Mouse (Mus musculus) MEL (cell line): Measurements from ENCODE around the gene Nt5c2. TPM values are rescaled to one million over a fixed set of nuclear protein-coding genes. Genes with fewer than 3 reads are reported as not detected.

Source experiments
- DNase-seq: peaks from one replicate; pipeline ENCODE4 v3.0.0; 2011; ENCODE audit warnings: low read depth, low spot score
- H3K27ac ChIP-seq: 2 replicates; pipeline ENCODE4 v1.5.1; 2012; ENCODE audit warnings: low read depth, mild to moderate bottlenecking, control low read depth, low read length, moderate library complexity; ENCODE audit not compliant: control insufficient read depth
- H3K27me3 ChIP-seq, 2 experiments: fragments of 150-350 bp in 1 of 2; sonication (generic) in 1 of 2; 2 replicates each; pipeline ENCODE4 v1.6.1; 2012; ENCODE audit warnings: low read length in 2 of 2, mild to moderate bottlenecking in 2 of 2, improper control_type of control experiment in 1 of 2, moderate library complexity in 1 of 2; ENCODE audit not compliant: insufficient read depth in 2 of 2, control insufficient read depth in 1 of 2
- H3K36me3 ChIP-seq, 2 experiments: 2 replicates each; pipeline ENCODE4 v1.6.1; 2012 to 2014; ENCODE audit warnings: low read length in 2 of 2, improper control_type of control experiment in 1 of 2, inconsistent platforms in 1 of 2, mild to moderate bottlenecking in 1 of 2; ENCODE audit not compliant: insufficient read depth in 2 of 2, control insufficient read depth in 1 of 2
- H3K4me1 ChIP-seq, 2 experiments: fragments of 150-350 bp in 1 of 2; sonication (generic) in 1 of 2; 2 replicates each; pipeline ENCODE4 v1.6.1; 2012; ENCODE audit warnings: low read length in 2 of 2, improper control_type of control experiment in 1 of 2, mild to moderate bottlenecking in 1 of 2; ENCODE audit not compliant: insufficient read depth in 2 of 2, control insufficient read depth in 1 of 2
- H3K4me3 ChIP-seq, 2 experiments: fragments of 150-350 bp in 1 of 2; sonication (generic) in 1 of 2; 2 replicates each; pipeline ENCODE4 v1.5.1; 2012; ENCODE audit warnings: low read depth in 2 of 2, low read length in 2 of 2, mild to moderate bottlenecking in 2 of 2, moderate library complexity in 2 of 2, control low read depth in 1 of 2, improper control_type of control experiment in 1 of 2; ENCODE audit not compliant: control insufficient read depth in 1 of 2, insufficient read depth in 1 of 2
- H3K79me2 ChIP-seq: 2 replicates; pipeline ENCODE4 v1.6.1; 2012; ENCODE audit warnings: mild to moderate bottlenecking, low read length, moderate library complexity; ENCODE audit not compliant: control insufficient read depth, poor library complexity, insufficient read depth
- H3K9ac ChIP-seq: 2 replicates; pipeline ENCODE4 v1.6.1; 2012; ENCODE audit warnings: low read depth, mild to moderate bottlenecking, control low read depth, low read length, moderate library complexity; ENCODE audit not compliant: control insufficient read depth, poor library complexity, severe bottlenecking
- H3K9me3 ChIP-seq: fragments of 150-350 bp; sonication (generic); replicated peaks from 2 replicates; pipeline ENCODE4 v1.6.1; 2012; ENCODE audit warnings: mild to moderate bottlenecking, low read length, improper control_type of control experiment, moderate library complexity; ENCODE audit not compliant: insufficient read depth
- BHLHE40 ChIP-seq: IDR thresholded peaks from 2 replicates; pipeline ENCODE4 v1.6.1; 2012; ENCODE audit warnings: low read depth, mild to moderate bottlenecking, inconsistent platforms, low read length, improper control_type of control experiment, borderline replicate concordance
- CHD1 ChIP-seq: IDR thresholded peaks from 2 replicates; pipeline ENCODE4 v1.6.1; 2012; ENCODE audit warnings: low read depth, mild to moderate bottlenecking, inconsistent platforms, low read length, improper control_type of control experiment
- CHD2 ChIP-seq: IDR thresholded peaks from 2 replicates; pipeline ENCODE4 v1.6.1; 2011; ENCODE audit warnings: low read length, improper control_type of control experiment
- CTCF ChIP-seq, 3 experiments: IDR thresholded peaks in 2 of 3; conservative IDR thresholded peaks in 1 of 3; 2 replicates each; pipeline ENCODE4 v1.5.1; 2011 to 2012; ENCODE audit warnings: low read length in 3 of 3, low read depth in 2 of 3, mild to moderate bottlenecking in 2 of 3, improper control_type of control experiment in 1 of 3, inconsistent platforms in 1 of 3, mixed read lengths in 1 of 3, moderate library complexity in 1 of 3; ENCODE audit not compliant: control insufficient read depth in 1 of 3, insufficient read depth in 1 of 3, poor library complexity in 1 of 3, severe bottlenecking in 1 of 3
- E2F4 ChIP-seq: IDR thresholded peaks from 2 replicates; pipeline ENCODE4 v1.6.1; 2011; ENCODE audit warnings: low read depth, low read length, improper control_type of control experiment, borderline replicate concordance
- ELF1 ChIP-seq: IDR thresholded peaks from 2 replicates; pipeline ENCODE4 v1.6.1; 2014; ENCODE audit warnings: low read depth, mild to moderate bottlenecking, inconsistent platforms, low read length, improper control_type of control experiment, moderate library complexity
- EP300 ChIP-seq, 2 experiments: IDR thresholded peaks; 2 replicates each; pipeline ENCODE4 v1.6.1; 2011; ENCODE audit warnings: improper control_type of control experiment in 2 of 2, low read length in 2 of 2, low read depth in 1 of 2, mild to moderate bottlenecking in 1 of 2
- ETS1 ChIP-seq: IDR thresholded peaks from 2 replicates; pipeline ENCODE4 v1.6.1; 2012; ENCODE audit warnings: low read depth, mild to moderate bottlenecking, inconsistent platforms, low read length, improper control_type of control experiment, moderate library complexity
- GABPA ChIP-seq: IDR thresholded peaks from 2 replicates; pipeline ENCODE4 v1.6.1; 2012; ENCODE audit warnings: low read depth, mild to moderate bottlenecking, inconsistent platforms, low read length, improper control_type of control experiment, moderate library complexity
- GATA1 ChIP-seq: IDR thresholded peaks from 2 replicates; pipeline ENCODE4 v1.6.1; 2011; ENCODE audit warnings: low read depth, low read length, improper control_type of control experiment
- JUND ChIP-seq: IDR thresholded peaks from 2 replicates; pipeline ENCODE4 v1.6.1; 2011; ENCODE audit warnings: low read depth, mild to moderate bottlenecking, improper control_type of control experiment, low read length
- KAT2A ChIP-seq: conservative IDR thresholded peaks from 2 replicates; pipeline ENCODE4 v1.6.1; 2012; ENCODE audit warnings: low read depth, low read length, improper control_type of control experiment, inconsistent platforms
- MAFK ChIP-seq: IDR thresholded peaks from 2 replicates; pipeline ENCODE4 v1.6.1; 2011; ENCODE audit warnings: low read depth, mild to moderate bottlenecking, low read length, improper control_type of control experiment, borderline replicate concordance
- MAX ChIP-seq: IDR thresholded peaks from 2 replicates; pipeline ENCODE4 v1.6.1; 2011; ENCODE audit warnings: low read length, improper control_type of control experiment
- MAZ ChIP-seq: IDR thresholded peaks from 2 replicates; pipeline ENCODE4 v1.6.1; 2012; ENCODE audit warnings: low read depth, mild to moderate bottlenecking, inconsistent platforms, low read length, improper control_type of control experiment
- MEF2A ChIP-seq: IDR thresholded peaks from 2 replicates; pipeline ENCODE4 v1.6.1; 2014; ENCODE audit warnings: low read depth, mild to moderate bottlenecking, inconsistent platforms, low read length, improper control_type of control experiment; ENCODE audit not compliant: poor library complexity, insufficient replicate concordance, severe bottlenecking; ENCODE audit errors: extremely low read depth
- MXI1 ChIP-seq: IDR thresholded peaks from 2 replicates; pipeline ENCODE4 v1.6.1; 2011; ENCODE audit warnings: mild to moderate bottlenecking, low read depth, low read length, improper control_type of control experiment
- MYB ChIP-seq: IDR thresholded peaks from 2 replicates; pipeline ENCODE4 v1.6.1; 2011; ENCODE audit warnings: mild to moderate bottlenecking, low read depth, low read length, improper control_type of control experiment
- MYC ChIP-seq: IDR thresholded peaks from 2 replicates; pipeline ENCODE4 v1.6.1; 2011; ENCODE audit warnings: low read depth, mild to moderate bottlenecking, low read length, improper control_type of control experiment, moderate library complexity
- NRF1 ChIP-seq: IDR thresholded peaks from 2 replicates; pipeline ENCODE4 v1.6.1; 2014; ENCODE audit warnings: low read depth, mild to moderate bottlenecking, inconsistent platforms, low read length, improper control_type of control experiment, moderate library complexity; ENCODE audit not compliant: poor library complexity, insufficient read depth, severe bottlenecking
- POLR2A ChIP-seq, 2 experiments: IDR thresholded peaks; 2 replicates each; pipeline ENCODE4 v1.6.1; 2011 to 2012; ENCODE audit warnings: low read length in 2 of 2, mild to moderate bottlenecking in 2 of 2, control low read depth in 1 of 2, improper control_type of control experiment in 1 of 2, low read depth in 1 of 2, moderate library complexity in 1 of 2; ENCODE audit not compliant: control insufficient read depth in 1 of 2, insufficient read depth in 1 of 2, poor library complexity in 1 of 2
- POLR2AphosphoS2 ChIP-seq: IDR thresholded peaks from 2 replicates; pipeline ENCODE4 v1.6.1; 2011; ENCODE audit warnings: low read length, improper control_type of control experiment
- POLR2AphosphoS5 ChIP-seq: IDR thresholded peaks from 2 replicates; pipeline ENCODE4 v1.6.1; 2012; ENCODE audit warnings: low read depth, borderline replicate concordance, mild to moderate bottlenecking, inconsistent platforms, low read length, moderate library complexity, mixed read lengths
- RAD21 ChIP-seq: IDR thresholded peaks from 2 replicates; pipeline ENCODE4 v1.6.1; 2011; ENCODE audit warnings: mild to moderate bottlenecking, low read depth, low read length, improper control_type of control experiment
- RCOR1 ChIP-seq: IDR thresholded peaks from 2 replicates; pipeline ENCODE4 v1.6.1; 2012; ENCODE audit warnings: low read depth, mild to moderate bottlenecking, inconsistent platforms, low read length, improper control_type of control experiment
- SIN3A ChIP-seq: IDR thresholded peaks from 2 replicates; pipeline ENCODE4 v1.6.1; 2012; ENCODE audit warnings: low read length, improper control_type of control experiment, inconsistent platforms
- SMC3 ChIP-seq: IDR thresholded peaks from 2 replicates; pipeline ENCODE4 v1.6.1; 2011; ENCODE audit warnings: low read depth, low read length, improper control_type of control experiment
- TAL1 ChIP-seq: IDR thresholded peaks from 2 replicates; pipeline ENCODE4 v1.6.1; 2012; ENCODE audit warnings: mild to moderate bottlenecking, inconsistent platforms, low read length, moderate library complexity, mixed read lengths
- TBP ChIP-seq: IDR thresholded peaks from 2 replicates; pipeline ENCODE4 v1.8.0; 2011; ENCODE audit warnings: low read depth, low read length, improper control_type of control experiment
- TCF12 ChIP-seq: IDR thresholded peaks from 2 replicates; pipeline ENCODE4 v1.6.1; 2014; ENCODE audit warnings: low read depth, mild to moderate bottlenecking, inconsistent platforms, low read length, improper control_type of control experiment, moderate library complexity
- UBTF ChIP-seq: IDR thresholded peaks from 2 replicates; pipeline ENCODE4 v1.6.1; 2012; ENCODE audit warnings: low read depth, mild to moderate bottlenecking, inconsistent platforms, low read length, improper control_type of control experiment, moderate library complexity, borderline replicate concordance; ENCODE audit not compliant: insufficient read depth
- USF1 ChIP-seq: IDR thresholded peaks from 2 replicates; pipeline ENCODE4 v1.6.1; 2014; ENCODE audit warnings: low read depth, mild to moderate bottlenecking, inconsistent platforms, low read length, improper control_type of control experiment, moderate library complexity
- USF2 ChIP-seq, 2 experiments: IDR thresholded peaks; 2 replicates each; pipeline ENCODE4 v1.6.1; 2011 to 2012; ENCODE audit warnings: improper control_type of control experiment in 2 of 2, low read length in 2 of 2, borderline replicate concordance in 1 of 2, inconsistent platforms in 1 of 2, low read depth in 1 of 2, mild to moderate bottlenecking in 1 of 2; ENCODE audit not compliant: insufficient read depth in 1 of 2
- ZKSCAN1 ChIP-seq: IDR thresholded peaks from 2 replicates; pipeline ENCODE4 v1.6.1; 2012; ENCODE audit warnings: low read depth, mild to moderate bottlenecking, inconsistent platforms, low read length, improper control_type of control experiment, moderate library complexity
- ZMIZ1 ChIP-seq: IDR thresholded peaks from 2 replicates; pipeline ENCODE4 v1.6.1; 2012; ENCODE audit warnings: low read depth, mild to moderate bottlenecking, inconsistent platforms, low read length, improper control_type of control experiment, moderate library complexity
- ZNF384 ChIP-seq: IDR thresholded peaks from 2 replicates; pipeline ENCODE4 v1.6.1; 2012; ENCODE audit warnings: low read depth, mild to moderate bottlenecking, inconsistent platforms, low read length, improper control_type of control experiment
- polyA plus RNA-seq, 2 experiments: library from polyadenylated mRNA; stranded (reverse) in 1 of 2; unstranded in 1 of 2; fragments of >175 nt in 1 of 2; fragments of >200 nt in 1 of 2; gene quantifications; 2 replicates each; pipeline versions ENCODE4 v1.2.1 to v1.2.4; 2012; ENCODE audit warnings: low replicate concordance in 2 of 2, low read depth in 1 of 2; ENCODE audit not compliant: insufficient read length in 2 of 2, insufficient read depth in 1 of 2, missing spikeins in 1 of 2
- total RNA-seq: library from RNA; depleted of rRNA; stranded (reverse); fragments of 300-350 nt; gene quantifications from 2 replicates; pipeline ENCODE4 v1.2.3, GENCODE M21; 2012

Gene Nt5c2
- total and polyA plus RNA-seq, 3 experiments = 64.6 to 455 (median 147) TPM

DNA sequence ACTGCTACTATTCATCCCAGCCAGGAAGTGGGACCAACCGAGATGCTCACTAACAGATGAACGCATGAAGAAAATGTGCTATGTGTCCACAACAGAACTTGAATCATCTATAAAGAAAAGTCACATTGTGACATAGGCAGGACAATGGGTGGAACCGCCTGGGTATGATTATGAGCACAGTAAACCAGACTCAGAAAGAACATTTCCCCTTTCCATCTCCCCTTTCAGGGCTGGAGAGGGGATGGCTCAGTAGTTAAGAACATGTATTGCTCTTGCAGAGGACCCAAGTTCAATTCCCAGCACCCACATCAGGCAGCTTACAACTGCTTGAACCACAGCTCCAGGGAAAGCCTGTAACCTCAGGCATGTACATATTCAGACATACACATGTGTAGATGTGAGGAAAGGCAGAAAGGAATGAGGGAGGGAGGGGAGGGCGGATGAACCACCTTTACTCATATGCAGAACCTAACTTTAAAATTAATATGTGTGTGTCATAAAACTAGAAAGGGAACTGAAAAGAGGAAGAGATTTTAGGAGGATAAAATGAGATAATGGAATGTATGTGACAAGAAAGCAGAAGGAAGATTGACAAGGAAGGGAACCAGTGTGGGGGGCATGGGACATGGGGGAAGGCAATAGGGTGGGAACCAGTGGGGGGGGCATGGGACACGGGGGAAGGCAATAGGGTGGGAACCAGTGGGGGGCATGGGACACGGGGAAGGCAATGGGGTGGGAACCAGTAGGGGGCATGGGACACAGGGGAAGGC is 11.0 kb downstream of the Nt5c2 start:
- Histone ChIP-seq H3K27me3 (peaks cover 0 to 4% of the 10 kb centered on the region in 2 experiments; a peak in 2 of 4 replicates), H3K4me3 (no peak overlapping the region), H3K9ac (no peak overlapping the region), H3K9me3 (no peaks in the 10 kb centered on the region), H3K27ac (peak overlapping the region; percentile 45; the same call in 1 of the 2 replicates), H3K36me3 (peaks cover 0 to 23% of the 10 kb centered on the region in 2 experiments; a peak in 2 of 4 replicates), H3K79me2 (no peaks in the 10 kb centered on the region), H3K4me1 (peaks cover 11 to 29% of the 10 kb centered on the region in 2 experiments)
- peak; percentile 79 for DNase-seq
- TF ChIP-seq GATA1 (peak; percentile 65), MEF2A (no peak), MAFK (no peak), TBP (peak; percentile 87), ELF1 (no peak), POLR2AphosphoS2 (no peak), JUND (no peak), POLR2A (IDR thresholded peaks at IDR 0.05; ENCODE audit: control insufficient read depth in 1 of 2, insufficient read depth in 1 of 2, low read depth in 1 of 2, low read length in 2 of 2, poor library complexity in 1 of 2) (no peak), SIN3A (no peak; the same call in 1 of the 2 replicates), KAT2A (no peak), E2F4 (no peak), ZNF384 (no peak), RAD21 (no peak), BHLHE40 (no peak), TCF12 (no peak), CTCF (IDR thresholded peaks at IDR 0.05 in 2 of 3, conservative IDR thresholded peaks at IDR 0.05 in 1 of 3; ENCODE audit: control insufficient read depth in 1 of 3, insufficient read depth in 1 of 3, low read depth in 2 of 3, low read length in 3 of 3, poor library complexity in 1 of 3, severe bottlenecking in 1 of 3) (no peak), POLR2AphosphoS5 (no peak), UBTF (no peak), CHD2 (no peak), SMC3 (no peak), MAX (no peak), TAL1 (no peak), ZKSCAN1 (no peak), MAZ (no peak; the same call in 1 of the 2 replicates), USF1 (no peak), USF2 (IDR thresholded peaks at IDR 0.05; ENCODE audit: borderline replicate concordance in 1 of 2, insufficient read depth in 1 of 2, low read depth in 1 of 2, low read length in 2 of 2) (no peak), MYC (peak; percentile 22; the same call in 1 of the 2 replicates), ZMIZ1 (no peak), ETS1 (peak; percentile 63; the same call in 1 of the 2 replicates), EP300 (IDR thresholded peaks at IDR 0.05; ENCODE audit: low read depth in 1 of 2, low read length in 2 of 2) (peak; percentile 62 to 83; a peak in 3 of 4 replicates), MYB (no peak), GABPA (no peak), RCOR1 (peak; percentile 74), MXI1 (no peak), NRF1 (no peak), CHD1 (no peak)
